Mouse (Mus musculus) gastrocnemius, postnatal 25 days (tissue): ENCODE data around the gene Fbxw7. TPM values are rescaled to one million over a fixed set of nuclear protein-coding genes. Genes with fewer than 3 reads are reported as not detected.

Source experiments
- total RNA-seq, 2 experiments: library from RNA; stranded (reverse); gene quantifications; 1 replicate in 1 of 2; 2 replicates in 1 of 2; pipeline ENCODE4 v1.2.3; 2021

Gene Fbxw7
- total RNA-seq, 2 experiments from 2014 or later: 15.1 to 20.5 TPM

Other genes starting within 250 kb of the Fbxw7 start
- 10 to 100 TPM in 1 of 2 experiments, 1 to 10 TPM in 1; 9.1 to 10.8 TPM for gene Arfip1, start 232.6 kb upstream of the Fbxw7 start, total RNA-seq
- gene Tigd4, start 221.7 kb upstream of the Fbxw7 start, total RNA-seq: 10 to 100 TPM in 1 of 2 experiments, 1 to 10 TPM in 1; 5.5 to 11.2 TPM
- under 1 TPM; 0.38 TPM for gene Tmem154, start 149.1 kb upstream of the Fbxw7 start, total RNA-seq